Mouse (Mus musculus): ENCODE data around the gene Pip4p1.

- peak; percentile 69 for TF ChIP-seq POLR2A (IDR thresholded peaks at IDR 0.05; ENCODE audit: insufficient read depth, low read length)
- TF ChIP-seq CTCF (IDR thresholded peaks at IDR 0.05; ENCODE audit: low read depth, low read length) = no peak
Observed at GRCm38 (mm10) chr14:50930754-50931492, at the start of gene Pip4p1, which contains the start of gene Pnp.
